Mouse (Mus musculus) ES-E14 (cell line): ENCODE measurements at regions not wholly inside any gene's neighbourhood (a gene's known extent, or its start where the extent isn't known, plus 50 kb on each side); places are given as distances from the start of the nearest gene placed in this dataset.

Source experiments
- DNase-seq: peaks from one replicate; pipeline ENCODE4 v3.0.0-alpha.2; 2013; ENCODE audit warnings: low read depth, low spot score
- H3K27ac ChIP-seq: 2 replicates; pipeline ENCODE4 v1.5.1; 2012; ENCODE audit warnings: low read depth, mild to moderate bottlenecking, low read length, moderate library complexity, mixed read lengths; ENCODE audit not compliant: poor library complexity, insufficient read depth, severe bottlenecking
- H3K36me3 ChIP-seq: 2 replicates; pipeline ENCODE4 v1.6.1; 2012; ENCODE audit warnings: mild to moderate bottlenecking, low read length, moderate library complexity, mixed read lengths; ENCODE audit not compliant: control insufficient read depth, poor library complexity, insufficient read depth, severe bottlenecking
- H3K4me1 ChIP-seq, 2 experiments: fragments of 150-350 bp in 1 of 2; sonication (generic) in 1 of 2; 2 replicates each; pipeline ENCODE4 v1.6.1; 2012; ENCODE audit warnings: low read length in 2 of 2, mild to moderate bottlenecking in 1 of 2, mixed read lengths in 1 of 2; ENCODE audit not compliant: control insufficient read depth in 2 of 2, insufficient read depth in 2 of 2, poor library complexity in 1 of 2
- H3K4me3 ChIP-seq, 2 experiments: fragments of 150-350 bp in 1 of 2; sonication (generic) in 1 of 2; 2 replicates each; pipeline ENCODE4 v1.5.1; 2012; ENCODE audit warnings: low read length in 2 of 2, low read depth in 1 of 2, mild to moderate bottlenecking in 1 of 2, mixed read lengths in 1 of 2; ENCODE audit not compliant: insufficient read depth in 1 of 2, poor library complexity in 1 of 2, severe bottlenecking in 1 of 2
- H3K9ac ChIP-seq: 2 replicates; pipeline ENCODE4 v1.6.1; 2012; ENCODE audit warnings: low read depth, mild to moderate bottlenecking, low read length, mixed read lengths; ENCODE audit not compliant: poor library complexity, insufficient read depth, severe bottlenecking
- H3K9me3 ChIP-seq: fragments of 150-350 bp; sonication (generic); 2 replicates; pipeline ENCODE4 v1.6.1; 2012; ENCODE audit warnings: low read depth, mild to moderate bottlenecking, low read length; ENCODE audit not compliant: control insufficient read depth, insufficient read depth
- CHD2 ChIP-seq: IDR thresholded peaks from 2 replicates; pipeline ENCODE4 v1.6.1; 2014; ENCODE audit warnings: mild to moderate bottlenecking, low read depth, low read length, inconsistent platforms
- HCFC1 ChIP-seq: IDR thresholded peaks from 2 replicates; pipeline ENCODE4 v1.6.1; 2012; ENCODE audit warnings: low read length, inconsistent platforms, borderline replicate concordance; ENCODE audit not compliant: insufficient read depth
- MAFK ChIP-seq: IDR thresholded peaks from 2 replicates; pipeline ENCODE4 v1.6.1; 2014; ENCODE audit warnings: mild to moderate bottlenecking, low read depth, low read length, inconsistent platforms; ENCODE audit not compliant: insufficient read depth
- ZC3H11A ChIP-seq: IDR thresholded peaks from 2 replicates; pipeline ENCODE4 v1.6.1; 2012; ENCODE audit warnings: low read depth, mild to moderate bottlenecking, inconsistent platforms, low read length, borderline replicate concordance
- ZNF384 ChIP-seq: IDR thresholded peaks from 2 replicates; pipeline ENCODE4 v1.6.1; 2012; ENCODE audit warnings: low read depth, low read length, inconsistent platforms
- in situ Hi-C, 2 experiments: fragments of 600-800 bp; cut with MboI; formaldehyde crosslinking; loops; one replicate each; pipeline ENCODE4 v1.15.1; 2025; ENCODE audit warnings: low sequenced_read_pairs in 2 of 2, inconsistent platforms in 1 of 2; ENCODE audit not compliant: unreplicated experiment in 2 of 2

- Histone ChIP-seq H3K36me3 (no peaks in the 10 kb centered on the region; the same call in 1 of the 2 replicates), H3K27ac (no peak overlapping the region), H3K9ac (no peak overlapping the region), H3K9me3 (peaks cover 15% of the 10 kb centered on the region; the same call in 1 of the 2 replicates), H3K4me3 (no peak overlapping the region), H3K4me1 (peaks cover 0 to 2% of the 10 kb centered on the region in 2 experiments; a peak in 1 of 4 replicates)
- DNase-seq = no peak
- in situ Hi-C loops = no loop called here
- TF ChIP-seq CHD2 (no peak), ZC3H11A (no peak), HCFC1 (no peak), MAFK (no peak), ZNF384 (no peak)
Observed at GRCm38 (mm10) chr17:84043102-84043501, 144.6 kb downstream of the Zfp36l2 start.

- H3K36me3 ChIP-seq = no peaks in the 10 kb centered on the region; the same call in 1 of the 2 replicates
- H3K4me3 ChIP-seq = no peak overlapping the region
- no peak overlapping the region for H3K9ac ChIP-seq
- no peak overlapping the region for H3K27ac ChIP-seq
- H3K9me3 ChIP-seq = peaks cover 15% of the 10 kb centered on the region; the same call in 1 of the 2 replicates
- no peaks in the 10 kb centered on the region for H3K4me1 ChIP-seq
- no peak for DNase-seq
- TF ChIP-seq HCFC1 (no peak), MAFK (no peak), CHD2 (no peak), ZC3H11A (no peak), ZNF384 (no peak)
- in situ Hi-C loops = no loop called here
Observed at GRCm38 (mm10) chr17:84039444-84039843, 148.3 kb downstream of the Zfp36l2 start.

- Histone ChIP-seq H3K4me1 (no peaks in the 10 kb centered on the region), H3K27ac (no peak overlapping the region), H3K36me3 (no peaks in the 10 kb centered on the region; the same call in 1 of the 2 replicates), H3K4me3 (no peak overlapping the region), H3K9ac (no peak overlapping the region), H3K9me3 (peaks cover 15% of the 10 kb centered on the region; the same call in 1 of the 2 replicates)
- TF ChIP-seq CHD2 (no peak), ZNF384 (no peak), HCFC1 (no peak), MAFK (no peak), ZC3H11A (no peak)
- DNase-seq = no peak
- in situ Hi-C loops = no loop called here
Observed at GRCm38 (mm10) chr17:84037580-84038304, 150.0 kb downstream of the Zfp36l2 start.

- no peak for TF ChIP-seq MAFK
- TF ChIP-seq ZC3H11A = no peak
- TF ChIP-seq ZNF384 = no peak
- no peak for TF ChIP-seq HCFC1
- TF ChIP-seq CHD2 = no peak
- Histone ChIP-seq H3K9ac (no peak overlapping the region), H3K4me3 (no peak overlapping the region), H3K36me3 (no peaks in the 10 kb centered on the region; the same call in 1 of the 2 replicates), H3K9me3 (peaks cover 9% of the 10 kb centered on the region; the same call in 1 of the 2 replicates), H3K4me1 (no peaks in the 10 kb centered on the region), H3K27ac (no peak overlapping the region)
- in situ Hi-C loops = no loop called here
- DNase-seq = no peak
Observed at GRCm38 (mm10) chr17:84036056-84036455, 151.7 kb downstream of the Zfp36l2 start.

- TF ChIP-seq ZNF384 (no peak), MAFK (no peak)
- Histone ChIP-seq H3K27ac (no peak overlapping the region), H3K36me3 (no peaks in the 10 kb centered on the region), H3K9ac (no peak overlapping the region), H3K4me1 (no peaks in the 10 kb centered on the region), H3K9me3 (peaks cover 3% of the 10 kb centered on the region; the same call in 1 of the 2 replicates), H3K4me3 (no peak overlapping the region)
- no peak for DNase-seq
- in situ Hi-C loops = no loop called here
Observed at GRCm38 (mm10) chr17:84034801-84035200, 152.9 kb downstream of the Zfp36l2 start.
